Mouse (Mus musculus) c-Kit-positive CD71-negative TER-119-negative erythroid progenitor cells, embryonic 14.5 days (primary cell): ENCODE measurements around the gene Tbpl1.

Source experiments
- DNase-seq: peaks from one replicate; pipeline ENCODE4 v3.0.0-alpha.2; 2013; ENCODE audit warnings: low read depth

Tbpl1 gene

GRCm38 (mm10) chr10:22731272-22732093 lies at the start of gene Tbpl1:
Gene Tbpl1, minus strand, starts transcription at chr10:22731938.
- peak; percentile 88 for DNase-seq

GRCm38 (mm10) chr10:22781466-22781865 lies 49.7 kb upstream of the Tbpl1 start:
- no peak for DNase-seq

- DNase-seq = no peak
These were observed 46.2 kb upstream of the Tbpl1 start for GRCm38 (mm10) chr10:22777939-22778338.

GRCm38 (mm10) chr10:22776007-22776698 lies 44.4 kb upstream of the Tbpl1 start:
- DNase-seq = peak; percentile 25

- DNase-seq = no peak
These were observed 43.7 kb upstream of the Tbpl1 start for GRCm38 (mm10) chr10:22775456-22775855.

- DNase-seq = no peak
These were observed 42.9 kb upstream of the Tbpl1 start for GRCm38 (mm10) chr10:22774626-22775025.

- no peak for DNase-seq
These were observed 22.5 kb upstream of the Tbpl1 start for GRCm38 (mm10) chr10:22754240-22754639.

- DNase-seq = no peak
These were observed 19.5 kb upstream of the Tbpl1 start for GRCm38 (mm10) chr10:22751175-22751682.

GRCm38 (mm10) chr10:22746334-22747322 lies 14.9 kb upstream of the Tbpl1 start:
- DNase-seq = no peak

GRCm38 (mm10) chr10:22745922-22746321 lies 14.2 kb upstream of the Tbpl1 start:
- no peak for DNase-seq

- DNase-seq = peak; percentile 14
These were observed 443 bp upstream of the Tbpl1 start for GRCm38 (mm10) chr10:22732181-22732580.

GRCm38 (mm10) chr10:22730992-22731271 lies 806 bp downstream of the Tbpl1 start:
- DNase-seq = no peak

- no peak for DNase-seq
These were observed 1.3 kb downstream of the Tbpl1 start for GRCm38 (mm10) chr10:22730266-22730991.

- DNase-seq = no peak
These were observed 3.5 kb downstream of the Tbpl1 start for GRCm38 (mm10) chr10:22728257-22728656.

GRCm38 (mm10) chr10:22726295-22726694 lies 5.4 kb downstream of the Tbpl1 start:
- DNase-seq = no peak

- DNase-seq = no peak
These were observed 6.6 kb downstream of the Tbpl1 start for GRCm38 (mm10) chr10:22725166-22725565.

- DNase-seq = no peak
These were observed 10.8 kb downstream of the Tbpl1 start for GRCm38 (mm10) chr10:22720781-22721529.

- DNase-seq = no peak
These were observed 13.3 kb downstream of the Tbpl1 start for GRCm38 (mm10) chr10:22718475-22718874.

- peak; percentile 34 for DNase-seq
These were observed 17.2 kb downstream of the Tbpl1 start for GRCm38 (mm10) chr10:22714520-22714919.

- no peak for DNase-seq
These were observed 18.8 kb downstream of the Tbpl1 start for GRCm38 (mm10) chr10:22712955-22713354.
